Mouse (Mus musculus) liver, adult 2 months (tissue): Measurements from ENCODE around the gene Ankdd1a.

Experiments used
- CTCF ChIP-seq: fragments of 200-500 bp; IDR thresholded peaks from 2 replicates; pipeline ENCODE4 v1.5.1; 2011; ENCODE audit warnings: low read depth, low read length, control low read depth
- POLR2A ChIP-seq: fragments of 200-500 bp; IDR thresholded peaks from 2 replicates; pipeline ENCODE4 v1.6.1; 2011; ENCODE audit warnings: low read length, control low read depth; ENCODE audit not compliant: insufficient read depth; ENCODE audit errors: extremely low read depth

DNA sequence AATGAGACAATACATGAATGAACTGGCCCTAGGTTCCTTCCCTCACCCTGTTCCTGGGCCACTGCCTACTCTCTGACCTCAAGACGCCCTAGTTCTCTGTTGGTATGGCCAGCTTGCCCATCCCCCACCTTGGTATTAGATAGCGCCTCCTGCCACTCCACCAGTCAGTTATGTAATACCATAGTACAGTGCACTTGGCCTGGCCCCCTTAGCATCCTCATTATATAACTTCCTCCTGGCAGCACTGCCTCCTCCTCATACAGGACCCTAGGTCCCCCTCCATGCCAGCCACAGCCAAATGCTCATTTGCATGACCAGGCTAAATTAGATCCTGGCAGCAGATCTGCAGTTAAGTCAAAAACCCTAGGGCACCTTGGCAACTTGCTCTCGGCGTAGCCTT, 41.0 kb upstream of the Ankdd1a start:
- no peak for TF ChIP-seq CTCF
- no peak for TF ChIP-seq POLR2A
